Mouse (Mus musculus) WW6 (cell line): ENCODE data around the gene Gm36210.

Experiments
- DNase-seq: peaks from one replicate; pipeline ENCODE4 v3.0.0-alpha.2; 2013; ENCODE audit warnings: low read depth, low spot score

The Gm36210 gene

DNA sequence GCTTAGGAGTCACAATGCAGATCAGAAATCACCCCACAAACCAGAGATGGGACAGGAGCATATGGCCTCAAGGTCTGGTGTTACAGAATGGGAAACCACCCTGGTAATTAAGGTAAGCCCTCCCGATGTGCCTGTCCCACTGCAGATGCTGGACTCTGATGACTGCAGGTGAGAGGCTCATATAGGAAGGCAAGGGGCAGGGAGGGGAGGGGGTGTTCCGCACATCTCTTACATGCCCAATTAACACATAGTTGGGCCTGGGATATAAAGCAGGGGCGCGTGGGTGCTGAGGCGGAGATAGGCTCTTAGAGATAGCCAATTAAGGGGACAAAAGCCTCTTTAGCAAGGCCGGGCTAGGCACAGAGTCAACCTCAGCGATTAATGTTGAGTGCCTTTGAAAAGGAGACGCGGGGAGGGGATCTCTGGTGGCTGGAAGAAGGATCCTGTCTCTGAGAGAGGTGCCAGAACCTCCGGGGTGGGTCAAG lies at the start of gene Gm36210:
Gene Gm36210 (minus strand): TSS at position 51 of the 485 bp plus-strand sequence.
- no peak for DNase-seq

GRCm38 (mm10) chr7:4953815-4954445 lies 47.6 kb upstream of the Gm36210 start:
- DNase-seq, result no peak

GRCm38 (mm10) chr7:4950561-4951342 lies 44.4 kb upstream of the Gm36210 start:
- no peak for DNase-seq

DNA sequence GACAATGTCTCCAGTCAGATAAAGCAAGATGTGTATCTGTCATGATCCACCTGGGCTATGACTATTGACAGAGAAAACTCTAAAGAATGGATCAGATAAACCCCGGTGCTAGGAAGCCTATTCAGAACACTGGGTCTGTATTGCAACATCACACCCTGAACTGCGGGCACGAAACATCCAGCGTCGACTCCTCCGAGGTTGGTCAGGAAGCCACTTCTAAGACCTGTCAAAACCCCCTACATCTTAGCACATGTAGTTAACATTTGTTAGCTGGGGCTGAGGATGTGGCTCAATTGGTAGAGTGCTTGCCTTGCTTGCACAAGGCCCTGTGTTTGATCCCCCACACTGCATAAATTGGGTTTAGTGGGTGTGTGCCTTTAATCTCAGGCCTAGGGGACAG lies 42.1 kb upstream of the Gm36210 start:
- no peak for DNase-seq

- no peak for DNase-seq
Observed at GRCm38 (mm10) chr7:4947855-4948254, 41.5 kb upstream of the Gm36210 start.

DNA sequence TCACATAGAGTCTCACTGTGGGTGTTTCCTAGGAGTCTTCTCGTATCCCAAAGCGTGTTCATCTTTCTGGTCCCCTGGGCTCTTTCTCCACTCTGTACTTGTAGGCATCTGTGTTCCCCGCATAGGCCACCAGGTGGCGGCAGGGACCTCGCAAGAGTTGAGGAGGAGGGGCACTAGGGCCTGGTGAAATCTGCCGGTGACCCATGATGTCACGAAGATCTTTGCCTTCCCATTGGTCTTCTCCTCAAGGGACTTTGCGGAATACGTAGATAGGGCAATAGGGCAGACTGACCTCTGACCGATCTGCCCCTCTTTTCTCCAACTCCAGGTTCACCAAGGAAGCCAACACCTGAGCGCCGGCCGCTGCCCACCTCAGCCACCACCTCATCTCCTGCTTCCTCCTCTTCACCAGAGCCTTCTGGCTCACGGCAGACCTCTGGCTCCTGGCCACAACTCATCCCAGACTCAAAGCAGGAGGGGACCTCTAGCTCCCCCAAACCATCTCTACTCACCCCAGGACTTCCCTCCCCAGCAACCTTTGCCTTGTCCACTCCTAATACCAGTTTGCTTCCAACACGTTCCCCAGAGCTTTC lies 37.0 kb upstream of the Gm36210 start:
- DNase-seq, result peak; percentile 84

GRCm38 (mm10) chr7:4942673-4943072 lies 36.4 kb upstream of the Gm36210 start:
- DNase-seq, result no peak

- DNase-seq, result peak; percentile 77
Observed at GRCm38 (mm10) chr7:4940068-4940479, 33.8 kb upstream of the Gm36210 start.

- DNase-seq, result no peak
Observed at GRCm38 (mm10) chr7:4938456-4938855, 32.1 kb upstream of the Gm36210 start.

GRCm38 (mm10) chr7:4937392-4937791 lies 31.1 kb upstream of the Gm36210 start:
- DNase-seq, result no peak

- no peak for DNase-seq
Observed at GRCm38 (mm10) chr7:4936832-4937231, 30.5 kb upstream of the Gm36210 start.

- no peak for DNase-seq
Observed at GRCm38 (mm10) chr7:4934160-4934914, 28.0 kb upstream of the Gm36210 start.

DNA sequence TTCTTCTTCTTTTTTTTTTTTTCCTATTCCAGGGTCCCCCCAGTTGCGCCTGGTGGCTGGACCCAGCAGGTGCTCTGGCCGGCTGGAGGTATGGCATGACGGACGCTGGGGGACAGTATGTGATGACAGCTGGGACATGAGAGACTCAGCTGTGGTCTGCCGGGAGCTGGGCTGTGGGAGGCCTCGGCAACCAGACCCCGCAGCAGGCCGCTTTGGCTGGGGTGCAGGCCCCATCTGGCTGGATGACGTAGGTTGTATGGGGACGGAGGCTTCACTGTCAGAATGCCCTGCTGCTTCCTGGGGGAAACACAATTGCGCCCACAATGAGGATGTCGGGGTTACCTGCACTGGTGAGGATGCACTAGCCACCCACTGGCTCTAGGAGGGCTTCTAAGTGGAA lies 26.8 kb upstream of the Gm36210 start:
- DNase-seq, result no peak

GRCm38 (mm10) chr7:4928323-4928722 lies 22.0 kb upstream of the Gm36210 start:
- DNase-seq, result no peak

- DNase-seq, result no peak
Observed at GRCm38 (mm10) chr7:4927711-4928110, 21.4 kb upstream of the Gm36210 start.

DNA sequence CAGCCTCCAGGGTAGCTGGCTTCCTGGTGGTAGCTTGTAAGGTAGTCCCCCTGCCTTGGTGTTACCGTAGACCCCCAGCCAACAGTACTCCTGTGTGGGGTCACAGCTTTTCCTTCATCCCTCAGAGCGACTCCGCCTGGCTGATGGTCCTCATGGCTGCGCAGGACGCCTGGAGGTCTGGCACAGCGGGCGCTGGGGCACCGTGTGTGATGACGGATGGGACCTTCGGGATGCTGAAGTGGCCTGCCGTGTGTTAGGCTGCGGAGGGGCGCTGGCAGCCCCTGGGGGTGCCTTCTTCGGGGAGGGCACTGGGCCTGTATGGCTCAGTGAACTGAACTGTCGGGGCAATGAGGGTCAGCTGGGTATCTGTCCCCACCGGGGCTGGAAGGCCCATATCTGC lies 20.5 kb upstream of the Gm36210 start:
- no peak for DNase-seq

GRCm38 (mm10) chr7:4925441-4926381 lies 19.4 kb upstream of the Gm36210 start, which contains the start of gene Ssc5d:
TSS of gene Ssc5d (plus strand) at chr7:4925785.
- no peak for DNase-seq

- no peak for DNase-seq
Observed at GRCm38 (mm10) chr7:4924891-4925301, 18.6 kb upstream of the Gm36210 start.

DNA sequence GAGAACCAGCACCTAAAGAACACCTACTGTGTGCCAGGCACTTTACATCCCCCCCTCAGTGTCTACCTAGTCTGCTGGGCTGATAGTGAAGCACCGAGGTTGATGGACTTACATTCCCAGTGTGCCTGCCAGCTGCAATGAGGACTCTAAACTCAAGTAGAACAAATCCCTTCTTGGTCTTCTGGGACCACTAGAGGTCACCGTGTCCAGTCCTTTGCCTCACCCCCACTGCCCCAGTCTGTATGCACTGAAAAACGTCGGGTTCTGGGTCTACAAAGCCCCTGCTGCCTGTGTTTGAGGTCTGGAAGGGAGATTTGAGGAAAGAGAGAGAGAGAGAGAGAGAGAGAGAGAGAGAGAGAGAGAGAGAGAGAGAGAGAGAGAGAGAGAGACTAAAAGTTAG lies 18.2 kb upstream of the Gm36210 start:
- no peak for DNase-seq

DNA sequence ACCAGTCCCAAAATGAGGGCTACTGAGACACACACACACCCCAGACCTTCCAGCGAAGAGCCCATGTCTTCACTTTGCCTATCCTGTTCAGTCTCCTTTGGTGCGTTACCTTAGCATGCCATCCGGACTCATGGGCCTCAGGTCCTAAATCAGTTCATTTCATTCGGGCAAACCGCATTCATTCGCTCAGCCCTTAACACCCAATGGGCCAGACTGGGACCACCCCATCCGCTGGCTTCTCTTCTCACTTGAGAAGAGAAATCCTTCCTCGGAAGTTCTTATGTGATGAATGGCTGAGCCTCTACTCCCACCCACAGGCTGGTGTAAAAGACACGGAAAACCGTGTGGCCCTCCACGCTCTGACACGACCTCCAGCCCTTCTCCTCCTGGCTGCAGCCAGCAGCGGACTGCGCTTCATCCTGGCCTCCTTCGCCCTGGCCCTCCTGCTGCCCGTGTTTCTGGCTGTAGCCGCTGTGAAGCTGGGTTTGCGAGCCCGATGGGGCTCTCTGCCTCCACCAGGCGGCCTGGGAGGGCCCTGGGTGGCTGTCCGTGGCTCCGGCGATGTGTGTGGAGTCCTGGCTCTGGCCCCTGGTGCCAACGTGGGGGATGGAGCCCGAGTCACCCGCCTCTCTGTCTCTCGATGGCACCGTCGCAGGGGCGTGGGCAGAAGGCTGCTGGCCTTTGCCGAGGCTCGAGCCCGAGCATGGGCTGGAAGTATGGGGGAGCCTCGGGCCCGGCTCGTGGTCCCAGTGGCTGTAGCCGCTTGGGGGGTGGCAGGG lies 17.5 kb upstream of the Gm36210 start:
- no peak for DNase-seq
